Mouse (Mus musculus) limb, embryonic 10.5 days (tissue): ENCODE data around the gene Kri1. TPM values are rescaled to one million over a fixed set of nuclear protein-coding genes. Genes with fewer than 3 reads are reported as not detected.
"Not testable (repeated sequence)": the region's sequence is repeated elsewhere in the genome, so short reads cannot be mapped to it uniquely, and the experiment has no call there.

ENCODE experiments used
- DNase-seq: peaks from one replicate; pipeline ENCODE4 v3.0.0-alpha.2; 2017; ENCODE audit warnings: low spot score
- H3K27ac ChIP-seq: fragments of 300-500 bp; sonication (generic); 2 replicates; pipeline ENCODE4 v1.5.1; 2016; ENCODE audit warnings: mild to moderate bottlenecking
- H3K27me3 ChIP-seq: fragments of 300-500 bp; sonication (generic); 2 replicates; pipeline ENCODE4 v1.6.1; 2016; ENCODE audit warnings: low read depth, mild to moderate bottlenecking; ENCODE audit not compliant: poor library complexity, severe bottlenecking
- H3K36me3 ChIP-seq: fragments of 300-500 bp; sonication (generic); 2 replicates; pipeline ENCODE4 v1.6.1; 2016; ENCODE audit warnings: mild to moderate bottlenecking, moderate library complexity
- H3K4me1 ChIP-seq: fragments of 300-500 bp; sonication (generic); 2 replicates; pipeline ENCODE4 v1.6.1; 2016
- H3K4me3 ChIP-seq: fragments of 300-500 bp; sonication (generic); 2 replicates; pipeline ENCODE4 v1.5.1; 2016; ENCODE audit warnings: mild to moderate bottlenecking, moderate library complexity
- H3K9me3 ChIP-seq: fragments of 300-500 bp; sonication (generic); replicated peaks from 2 replicates; pipeline ENCODE4 v1.6.1; 2016; ENCODE audit warnings: mild to moderate bottlenecking
- WGBS: fragments of 180-500 bp; shearing (Covaris S2); methylation state at CpG from one replicate; pipeline ENCODE4 v1.1.7; 2016; 5-methylcytosine and 5-hydroxymethylcytosine counted together
- polyA plus RNA-seq: library from polyadenylated mRNA; unstranded; fragments of >200 nt; fragmentation: Nextera tagmentation; extraction: Ambion mirVana; gene quantifications from 2 replicates; pipeline ENCODE4 v1.2.1, GENCODE M21; 2016

The Kri1 gene
- polyA plus RNA-seq, 1 experiment from 2014 or later: 19.1 TPM

GRCm38 (mm10) chr9:21231551-21231950, 56.2 kb downstream of the Kri1 start:
- Histone ChIP-seq H3K27ac (no peak overlapping the region), H3K36me3 (peaks cover 77% of the 10 kb centered on the region), H3K27me3 (peaks cover 1% of the 10 kb centered on the region; the same call in 1 of the 2 replicates), H3K9me3 (no peaks in the 10 kb centered on the region), H3K4me3 (no peak overlapping the region), H3K4me1 (peaks cover 16% of the 10 kb centered on the region)
- WGBS: 56% methylated on average over 23 of the region's 23 CpGs
- DNase-seq: no peak

GRCm38 (mm10) chr9:21227342-21227741, 60.4 kb downstream of the Kri1 start:
- H3K27ac ChIP-seq: peak overlapping the region; percentile 79
- H3K36me3 ChIP-seq: peaks cover 38% of the 10 kb centered on the region
- 23% methylated on average over 16 of the region's 16 CpGs for WGBS
- peaks cover 4% of the 10 kb centered on the region; the same call in 1 of the 2 replicates for H3K27me3 ChIP-seq
- H3K9me3 ChIP-seq: no peaks in the 10 kb centered on the region
- DNase-seq: peak; percentile 64
- peaks cover 26% of the 10 kb centered on the region for H3K4me1 ChIP-seq
- H3K4me3 ChIP-seq: peak overlapping the region; percentile 34

- 9% methylated on average over 7 of the region's 7 CpGs for WGBS
- peak overlapping the region; percentile 56; the same call in 1 of the 2 replicates for H3K27ac ChIP-seq
These were observed 62.4 kb downstream of the Kri1 start for GRCm38 (mm10) chr9:21225415-21225758.

GRCm38 (mm10) chr9:21224576-21225414, 63.0 kb downstream of the Kri1 start:
- H3K27me3 ChIP-seq: peaks cover 4% of the 10 kb centered on the region; the same call in 1 of the 2 replicates
- H3K9me3 ChIP-seq: no peaks in the 10 kb centered on the region
- H3K4me1 ChIP-seq: peaks cover 32% of the 10 kb centered on the region
- peak; percentile 58 for DNase-seq
- WGBS: 20% methylated on average over 26 of the region's 26 CpGs
- H3K4me3 ChIP-seq: peak overlapping the region; percentile 47
- peak overlapping the region; percentile 56; the same call in 1 of the 2 replicates for H3K27ac ChIP-seq
- peaks cover 13% of the 10 kb centered on the region for H3K36me3 ChIP-seq

More at GRCm38 (mm10) chr9:21225415-21225758, 62.4 kb downstream of the Kri1 start:
- no peak for DNase-seq
- Histone ChIP-seq H3K27me3 (peaks cover 4% of the 10 kb centered on the region; the same call in 1 of the 2 replicates), H3K9me3 (no peaks in the 10 kb centered on the region), H3K36me3 (peaks cover 19% of the 10 kb centered on the region), H3K4me3 (peak overlapping the region; percentile 47), H3K4me1 (peaks cover 32% of the 10 kb centered on the region)

- Histone ChIP-seq H3K4me3 (no peak overlapping the region), H3K27me3 (peaks cover 4% of the 10 kb centered on the region; the same call in 1 of the 2 replicates), H3K4me1 (peaks cover 32% of the 10 kb centered on the region), H3K36me3 (peaks cover 4% of the 10 kb centered on the region; the same call in 1 of the 2 replicates), H3K9me3 (no peaks in the 10 kb centered on the region), H3K27ac (no peak overlapping the region)
- no peak for DNase-seq
- 92% methylated on average over 6 of the region's 6 CpGs for WGBS
These were observed 63.9 kb downstream of the Kri1 start for GRCm38 (mm10) chr9:21223906-21224305.

GRCm38 (mm10) chr9:21223490-21223889, 64.3 kb downstream of the Kri1 start:
- H3K27ac ChIP-seq, H3K27me3 ChIP-seq, H3K9me3 ChIP-seq, H3K4me3 ChIP-seq, H3K36me3 ChIP-seq, DNase-seq: not testable (repeated sequence)
- 98% methylated on average over 2 of the region's 2 CpGs for WGBS
- H3K4me1 ChIP-seq: peaks cover 30% of the 10 kb centered on the region

Other genes with a start within 250 kb of the Kri1 start
- gene Zglp1, start 220.9 kb downstream of the Kri1 start, polyA plus RNA-seq: 0.61 and 2.5 TPM in 2 replicates
- gene Gm49373, start 214.9 kb downstream of the Kri1 start, polyA plus RNA-seq: 0.68 and 0.81 TPM in 2 replicates
- 69.5 and 74.7 TPM in 2 replicates for gene Fdx1l, start 214.4 kb downstream of the Kri1 start, polyA plus RNA-seq
- 5.4 TPM in 2 replicates for gene Gm38431, start 196.0 kb downstream of the Kri1 start, polyA plus RNA-seq
- gene Raver1, start 196.0 kb downstream of the Kri1 start, polyA plus RNA-seq: 109 and 115 TPM in 2 replicates
- gene Tyk2, start 156.7 kb downstream of the Kri1 start, polyA plus RNA-seq: 11.5 and 15.3 TPM in 2 replicates
- gene Cdc37, start 138.0 kb downstream of the Kri1 start, polyA plus RNA-seq: 434 and 487 TPM in 2 replicates
- gene Pde4a, start 122.3 kb downstream of the Kri1 start, polyA plus RNA-seq: 3.6 and 4.5 TPM in 2 replicates
- 50.4 and 61.7 TPM in 2 replicates for gene Keap1, start 48.6 kb downstream of the Kri1 start, polyA plus RNA-seq
- 0.15 and 0.33 TPM in 2 replicates for gene S1pr5, start 39.5 kb downstream of the Kri1 start, polyA plus RNA-seq
- gene Atg4d, start 22.7 kb downstream of the Kri1 start, polyA plus RNA-seq: 38.5 and 41.3 TPM in 2 replicates
- gene Cdkn2d, start 3.4 kb upstream of the Kri1 start, polyA plus RNA-seq: 32.7 and 38.0 TPM in 2 replicates
- gene Ap1m2, start 24.4 kb upstream of the Kri1 start, polyA plus RNA-seq: 7.8 and 8.6 TPM in 2 replicates
- gene Slc44a2, start 32.7 kb upstream of the Kri1 start, polyA plus RNA-seq: 68.5 and 81.1 TPM in 2 replicates
- gene Ilf3, start 79.9 kb upstream of the Kri1 start, polyA plus RNA-seq: 320 and 362 TPM in 2 replicates
- gene Qtrt1, start 123.9 kb upstream of the Kri1 start, polyA plus RNA-seq: 66.2 and 79.0 TPM in 2 replicates
- 71.7 and 79.7 TPM in 2 replicates for gene Dnm2, start 136.9 kb upstream of the Kri1 start, polyA plus RNA-seq
- gene Tmed1, start 222.3 kb upstream of the Kri1 start, polyA plus RNA-seq: 130 and 137 TPM in 2 replicates
- gene AB124611, start 238.2 kb upstream of the Kri1 start, polyA plus RNA-seq: 3.6 and 4.3 TPM in 2 replicates